Mouse (Mus musculus) C2C12 (cell line): ENCODE measurements at regions not wholly inside any gene's neighbourhood (a gene's known extent, or its start where the extent isn't known, plus 50 kb on each side); places are given as distances from the start of the nearest gene placed in this dataset.

ENCODE experiments used
- CTCF ChIP-seq: IDR thresholded peaks from one replicate; pipeline ENCODE4 v1.5.1; 2011; ENCODE audit not compliant: control insufficient read depth, insufficient read depth, insufficient read length
- FOSL1 ChIP-seq: IDR thresholded peaks from one replicate; pipeline ENCODE4 v1.8.0; 2011; ENCODE audit warnings: mild to moderate bottlenecking, low read length; ENCODE audit not compliant: poor library complexity, insufficient read depth, severe bottlenecking

DNA sequence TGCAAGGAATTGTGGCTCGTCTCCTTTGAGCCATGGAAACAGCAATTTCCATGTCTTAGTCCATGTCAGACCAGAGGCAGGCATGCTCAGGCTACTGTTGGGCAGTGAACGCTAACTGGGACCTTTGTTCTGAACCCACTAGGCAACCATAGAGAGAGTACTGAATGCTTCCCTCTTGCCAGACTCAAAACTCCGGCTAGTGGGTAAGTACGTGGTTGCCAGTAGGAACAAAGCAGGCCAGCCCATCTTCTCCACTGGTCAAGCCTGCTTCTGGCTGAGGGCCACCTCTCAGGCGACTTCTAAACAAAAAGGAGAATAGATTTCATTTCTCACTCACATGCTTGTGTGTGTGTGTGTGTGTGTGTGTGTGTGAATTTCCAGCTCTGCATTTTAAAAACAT is 163.8 kb upstream of the Maf start:
- TF ChIP-seq CTCF = no peak
- TF ChIP-seq FOSL1 = no peak
